Mouse (Mus musculus) ES-Bruce4 (cell line): ENCODE data around the gene Msi2. TPM values are rescaled to one million over a fixed set of nuclear protein-coding genes. Genes with fewer than 3 reads are reported as not detected.

ENCODE experiments used
- H3K27ac ChIP-seq: 2 replicates; pipeline ENCODE4 v1.5.1; 2012; ENCODE audit warnings: low read length, inconsistent platforms; ENCODE audit not compliant: insufficient read depth
- H3K27me3 ChIP-seq: 2 replicates; pipeline ENCODE4 v1.6.1; 2012; ENCODE audit warnings: mild to moderate bottlenecking, low read length, inconsistent platforms; ENCODE audit not compliant: control insufficient read depth, poor library complexity, insufficient read depth, severe bottlenecking
- H3K36me3 ChIP-seq: 2 replicates; pipeline ENCODE4 v1.6.1; 2012; ENCODE audit warnings: inconsistent platforms, mild to moderate bottlenecking, low read length, moderate library complexity; ENCODE audit not compliant: control insufficient read depth, poor library complexity, insufficient read depth, severe bottlenecking
- H3K4me1 ChIP-seq: one replicate; pipeline ENCODE4 v1.8.1; 2011; ENCODE audit warnings: low read length; ENCODE audit not compliant: control insufficient read depth, insufficient read depth
- H3K4me3 ChIP-seq: 2 replicates; pipeline ENCODE4 v1.5.1; 2011; ENCODE audit warnings: low read depth, mild to moderate bottlenecking, low read length
- H3K9ac ChIP-seq: 2 replicates; pipeline ENCODE4 v1.6.1; 2012; ENCODE audit warnings: low read depth, mild to moderate bottlenecking, inconsistent platforms; ENCODE audit not compliant: poor library complexity, severe bottlenecking
- H3K9me3 ChIP-seq: replicated peaks from 2 replicates; pipeline ENCODE4 v1.6.1; 2012; ENCODE audit warnings: mild to moderate bottlenecking, low read length, inconsistent platforms; ENCODE audit not compliant: control insufficient read depth, poor library complexity, insufficient read depth, severe bottlenecking
- CTCF ChIP-seq: IDR thresholded peaks from one replicate; pipeline ENCODE4 v1.8.1; 2011; ENCODE audit warnings: low read depth, low read length
- EP300 ChIP-seq: IDR thresholded peaks from 2 replicates; pipeline ENCODE4 v1.6.1; 2011; ENCODE audit warnings: low read depth, low read length; ENCODE audit not compliant: insufficient read depth
- POLR2A ChIP-seq: IDR thresholded peaks from one replicate; pipeline ENCODE4 v1.8.1; 2011; ENCODE audit warnings: low read length; ENCODE audit not compliant: insufficient read depth
- polyA plus RNA-seq: library from polyadenylated mRNA; stranded (reverse); fragments of >200 nt; gene quantifications from 2 replicates; pipeline ENCODE4 v1.2.4, GENCODE M21; 2011; ENCODE audit warnings: low read depth; ENCODE audit not compliant: missing spikeins, insufficient read depth, insufficient read length

Msi2 gene
- polyA plus RNA-seq, 1 experiment, result 110 TPM

GRCm38 (mm10) chr11:88515736-88516583 is 202.4 kb downstream of the Msi2 start:
- no peaks in the 10 kb centered on the region for H3K9me3 ChIP-seq
- no peak overlapping the region for H3K4me3 ChIP-seq
- H3K36me3 ChIP-seq, result no peaks in the 10 kb centered on the region
- H3K9ac ChIP-seq, result no peak overlapping the region
- H3K4me1 ChIP-seq, result peaks cover 4% of the 10 kb centered on the region
- no peak overlapping the region for H3K27ac ChIP-seq
- H3K27me3 ChIP-seq, result no peaks in the 10 kb centered on the region
- TF ChIP-seq CTCF (no peak), EP300 (no peak), POLR2A (no peak)

GRCm38 (mm10) chr11:88515267-88515666 is 203.0 kb downstream of the Msi2 start:
- Histone ChIP-seq H3K36me3 (no peaks in the 10 kb centered on the region), H3K9ac (no peak overlapping the region), H3K27me3 (no peaks in the 10 kb centered on the region), H3K9me3 (no peaks in the 10 kb centered on the region), H3K4me1 (peaks cover 4% of the 10 kb centered on the region), H3K4me3 (no peak overlapping the region), H3K27ac (no peak overlapping the region)
- no peak for TF ChIP-seq CTCF
- TF ChIP-seq POLR2A, result no peak
- TF ChIP-seq EP300, result no peak

GRCm38 (mm10) chr11:88514151-88514926 is 204.0 kb downstream of the Msi2 start:
- Histone ChIP-seq H3K9me3 (no peaks in the 10 kb centered on the region), H3K9ac (no peak overlapping the region), H3K27ac (no peak overlapping the region), H3K36me3 (no peaks in the 10 kb centered on the region), H3K4me3 (no peak overlapping the region), H3K27me3 (no peaks in the 10 kb centered on the region), H3K4me1 (peaks cover 4% of the 10 kb centered on the region)
- no peak for TF ChIP-seq EP300

GRCm38 (mm10) chr11:88512580-88512979 is 205.7 kb downstream of the Msi2 start:
- Histone ChIP-seq H3K27ac (no peak overlapping the region), H3K9me3 (no peaks in the 10 kb centered on the region), H3K9ac (no peak overlapping the region), H3K27me3 (no peaks in the 10 kb centered on the region), H3K36me3 (no peaks in the 10 kb centered on the region), H3K4me1 (peaks cover 4% of the 10 kb centered on the region), H3K4me3 (no peak overlapping the region)
- no peak for TF ChIP-seq POLR2A
- TF ChIP-seq EP300, result 0 out of 2 replicates have a peak, but pooled peaks have one; percentile 13
- peak; percentile 71 for TF ChIP-seq CTCF

GRCm38 (mm10) chr11:88510282-88510850 is 207.9 kb downstream of the Msi2 start:
- H3K27me3 ChIP-seq, result no peaks in the 10 kb centered on the region
- H3K27ac ChIP-seq, result no peak overlapping the region
- no peak for TF ChIP-seq EP300
- no peak for TF ChIP-seq POLR2A
- TF ChIP-seq CTCF, result no peak
- H3K4me3 ChIP-seq, result no peak overlapping the region
- H3K9ac ChIP-seq, result no peak overlapping the region
- no peaks in the 10 kb centered on the region for H3K36me3 ChIP-seq
- H3K4me1 ChIP-seq, result peaks cover 4% of the 10 kb centered on the region
- no peaks in the 10 kb centered on the region for H3K9me3 ChIP-seq

- no peaks in the 10 kb centered on the region for H3K9me3 ChIP-seq
- H3K27me3 ChIP-seq, result no peaks in the 10 kb centered on the region
- H3K27ac ChIP-seq, result no peak overlapping the region
- peaks cover 4% of the 10 kb centered on the region for H3K4me1 ChIP-seq
- no peak overlapping the region for H3K4me3 ChIP-seq
- H3K9ac ChIP-seq, result no peak overlapping the region
- H3K36me3 ChIP-seq, result no peaks in the 10 kb centered on the region
- TF ChIP-seq CTCF, result no peak
- no peak for TF ChIP-seq POLR2A
- TF ChIP-seq EP300, result no peak
These were observed 208.8 kb downstream of the Msi2 start for GRCm38 (mm10) chr11:88509464-88509863.
